Mouse (Mus musculus) erythroblast, adult 5-6 weeks (primary cell): Measurements from ENCODE around the gene Tesc. TPM values are rescaled to one million over a fixed set of nuclear protein-coding genes. Genes with fewer than 3 reads are reported as not detected.

Experiments
- ATAC-seq: replicated peaks from 2 replicates; pipeline ENCODE4 v1.8.0; 2016; ENCODE audit warnings: moderate number of reproducible peaks, mild to moderate bottlenecking, moderate TSS enrichment, inconsistent platforms; ENCODE audit not compliant: poor library complexity, low FRiP score, severe bottlenecking
- total RNA-seq, 2 experiments: library from RNA; stranded (forward) in 1 of 2; stranded (reverse) in 1 of 2; fragments of 150-400 nt in 1 of 2; fragments of 200-764, 138-1000 nt in 1 of 2; gene quantifications; 2 replicates each; pipeline versions ENCODE4 v1.2.3 to v1.2.4; 2015 to 2017; ENCODE audit warnings: low replicate concordance in 2 of 2

The Tesc gene
- total RNA-seq, 2 experiments from 2014 or later, result 2.6 TPM; not detected in 1

- ATAC-seq, result no peak
Measured at GRCm38 (mm10) chr5:118065516-118066255, 38.1 kb downstream of the Tesc start.

- no peak for ATAC-seq
Measured at GRCm38 (mm10) chr5:118066828-118067227, 39.3 kb downstream of the Tesc start.

DNA sequence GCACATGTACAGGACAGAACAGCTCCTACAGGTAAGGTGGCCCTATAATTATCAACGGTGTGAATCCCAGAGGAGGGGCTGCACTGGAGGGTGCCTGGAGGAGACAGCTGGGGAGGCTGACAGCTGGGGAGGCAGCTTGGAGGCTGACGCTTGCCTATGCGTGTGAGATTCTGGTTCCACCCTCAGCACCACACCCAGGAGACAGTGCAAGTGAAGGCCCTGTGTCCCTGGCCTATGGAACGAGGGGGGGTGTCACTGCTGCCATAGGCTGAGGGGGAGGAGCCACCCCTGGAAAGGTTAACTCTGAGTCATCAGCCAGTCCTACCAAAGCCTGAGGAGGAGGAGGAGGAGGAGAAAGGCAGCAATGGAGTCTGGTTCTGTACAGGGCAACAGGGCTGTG is 40.0 kb downstream of the Tesc start:
- ATAC-seq, result no peak

- ATAC-seq, result no peak
Measured at GRCm38 (mm10) chr5:118067984-118068494, 40.5 kb downstream of the Tesc start.

DNA sequence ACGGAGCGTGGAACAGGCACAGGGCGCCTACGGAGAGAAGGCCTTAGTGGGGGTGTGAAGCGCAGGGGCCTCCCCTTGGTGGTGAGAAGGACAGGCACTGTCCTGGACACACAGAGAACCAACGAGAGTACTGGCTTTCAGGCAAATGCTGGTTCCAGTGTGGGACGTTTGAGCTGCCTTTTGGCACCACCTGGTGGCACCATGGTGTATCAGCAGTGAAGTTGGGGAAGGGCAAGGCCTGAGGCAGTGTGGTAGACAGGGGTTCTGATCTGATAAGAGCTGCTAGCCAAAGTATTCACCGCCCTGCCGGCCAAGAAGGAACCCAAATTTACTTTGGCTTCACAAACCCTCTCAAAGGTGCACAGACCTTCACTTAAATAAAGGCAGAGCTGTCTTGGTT is 41.8 kb downstream of the Tesc start:
- peak; percentile 49; the same call in 1 of the 2 replicates for ATAC-seq

GRCm38 (mm10) chr5:118071766-118072165 is 44.2 kb downstream of the Tesc start:
- no peak for ATAC-seq

DNA sequence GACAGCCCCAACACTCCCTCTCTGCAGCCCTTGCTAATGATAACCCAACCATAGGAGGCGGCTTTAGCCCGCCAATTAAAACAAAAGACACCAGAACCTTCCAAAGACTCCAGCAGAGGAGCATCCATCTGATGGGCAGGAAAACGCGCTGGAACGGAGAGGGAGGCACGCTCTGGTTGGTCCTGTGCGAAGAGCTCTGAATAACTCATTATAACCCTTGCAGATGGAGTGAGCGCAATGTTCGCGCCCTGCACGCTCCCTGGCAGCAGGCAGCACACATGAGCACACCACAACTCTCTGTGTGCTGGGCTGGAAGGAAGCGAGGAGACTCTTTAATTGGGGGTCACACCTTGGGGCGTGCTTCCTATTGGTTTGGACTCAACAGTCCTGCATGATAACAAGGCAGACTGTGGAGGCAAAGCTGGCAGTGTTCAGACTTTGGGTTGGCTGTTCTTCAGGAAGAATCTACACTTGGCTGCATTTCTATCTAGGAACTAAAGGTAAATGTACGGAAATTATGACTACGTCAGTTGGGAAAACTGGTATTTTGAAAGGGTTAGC is 45.8 kb downstream of the Tesc start:
- ATAC-seq, result no peak

DNA sequence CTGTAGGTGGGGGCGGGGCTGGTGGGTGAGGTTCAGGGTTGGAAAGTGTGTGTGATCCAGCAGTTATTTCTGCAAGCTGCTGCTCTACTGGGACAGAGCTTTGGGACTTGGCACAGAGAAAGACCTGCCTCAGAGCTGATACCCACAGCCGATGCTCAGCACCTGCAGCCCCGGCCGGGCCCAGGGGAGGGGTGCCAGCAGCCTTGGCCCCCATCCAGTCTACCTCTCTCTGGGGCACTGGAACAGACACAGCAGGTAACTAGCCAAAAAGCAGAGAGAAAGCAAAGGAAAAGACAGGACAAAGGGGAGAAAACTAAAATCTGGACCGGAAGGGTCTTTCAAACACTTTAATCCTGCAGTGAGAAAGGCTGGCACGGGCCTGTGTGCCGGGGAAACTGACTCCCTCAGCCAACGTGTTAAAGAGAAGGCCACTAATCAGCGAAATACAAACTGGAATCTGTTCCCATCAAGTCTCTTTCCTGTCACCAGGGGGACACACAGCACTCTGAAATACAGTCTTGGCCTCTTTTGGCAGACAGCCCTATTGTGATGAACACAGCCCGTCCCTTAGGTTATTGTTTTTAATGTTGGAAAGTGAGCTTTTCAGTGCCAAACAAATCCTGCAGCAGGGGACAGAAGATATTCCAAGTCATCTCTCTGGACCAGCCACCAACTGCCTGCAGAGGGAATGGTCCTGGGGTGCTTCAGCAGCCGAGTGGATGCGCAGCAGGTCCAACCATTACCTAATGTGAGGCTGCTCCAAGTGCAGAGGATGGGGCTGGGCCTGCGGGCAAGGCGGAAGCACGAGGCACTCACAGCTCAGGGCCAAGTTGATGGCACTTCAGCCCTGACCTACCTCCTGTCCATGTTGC is 49.4 kb downstream of the Tesc start:
- ATAC-seq, result no peak

DNA sequence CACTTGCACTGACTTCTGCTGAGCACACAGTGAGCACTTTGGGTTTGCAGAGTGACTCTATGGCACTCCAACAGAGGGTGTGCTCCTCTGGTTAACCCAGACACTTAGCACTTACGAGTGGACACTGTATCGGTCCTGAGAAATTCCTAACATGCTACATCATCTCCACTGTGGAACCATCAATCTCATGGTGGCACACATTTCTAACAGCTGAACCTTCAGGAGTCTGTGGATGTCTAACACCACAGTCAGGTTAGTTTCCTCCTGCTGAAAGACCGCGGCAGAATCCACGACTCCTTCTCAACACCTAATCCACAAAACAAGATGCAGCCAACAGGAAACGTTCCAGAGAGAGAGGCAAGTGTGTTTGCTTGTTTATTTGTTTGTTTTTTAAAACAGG is 51.0 kb downstream of the Tesc start:
- no peak for ATAC-seq

GRCm38 (mm10) chr5:118079354-118079753 is 51.8 kb downstream of the Tesc start:
- no peak for ATAC-seq

DNA sequence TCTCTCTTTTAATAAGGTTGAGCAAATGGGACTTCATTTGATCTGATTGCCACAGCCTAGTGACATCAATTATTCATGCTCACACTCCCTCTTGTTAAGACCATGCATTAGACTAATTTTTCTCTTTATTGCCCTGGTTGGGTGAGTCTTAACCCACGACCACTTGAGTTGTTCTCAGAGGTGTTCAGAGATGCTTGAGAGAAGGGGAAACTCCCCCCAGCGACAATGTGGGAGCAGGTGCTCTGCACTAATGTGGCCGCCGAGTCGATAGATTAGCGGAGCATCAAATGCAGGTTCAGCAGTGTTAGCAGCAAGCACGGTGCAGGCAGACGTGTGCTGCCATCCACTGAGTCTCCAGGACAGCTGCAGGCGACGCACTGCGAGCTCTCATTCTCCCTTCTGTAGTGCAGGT is 52.3 kb downstream of the Tesc start:
- no peak for ATAC-seq

GRCm38 (mm10) chr5:118081374-118081949 is 53.9 kb downstream of the Tesc start:
- no peak for ATAC-seq

- no peak for ATAC-seq
Measured at GRCm38 (mm10) chr5:118081996-118082395, 54.5 kb downstream of the Tesc start.

GRCm38 (mm10) chr5:118083060-118083638 is 55.6 kb downstream of the Tesc start:
- no peak for ATAC-seq

GRCm38 (mm10) chr5:118084171-118084727 is 56.7 kb downstream of the Tesc start:
- no peak for ATAC-seq

DNA sequence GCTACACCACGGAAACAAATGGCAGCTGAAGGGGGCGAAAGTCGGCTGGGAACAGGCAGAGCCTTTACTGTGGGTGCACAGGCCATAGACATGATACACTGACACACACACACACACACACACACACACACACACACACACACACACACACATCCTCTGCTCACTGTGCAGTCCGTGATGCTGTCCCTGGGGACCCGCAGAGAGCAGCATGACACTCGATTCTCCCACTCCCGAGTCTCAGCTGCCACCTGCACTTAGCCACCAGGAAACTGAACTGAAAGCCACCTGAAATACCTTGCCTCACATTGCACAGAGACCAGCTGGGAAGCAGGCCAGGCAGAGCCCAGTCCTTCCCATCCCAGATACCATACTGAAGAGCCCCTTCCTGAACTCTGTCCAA is 57.8 kb downstream of the Tesc start:
- no peak for ATAC-seq

DNA sequence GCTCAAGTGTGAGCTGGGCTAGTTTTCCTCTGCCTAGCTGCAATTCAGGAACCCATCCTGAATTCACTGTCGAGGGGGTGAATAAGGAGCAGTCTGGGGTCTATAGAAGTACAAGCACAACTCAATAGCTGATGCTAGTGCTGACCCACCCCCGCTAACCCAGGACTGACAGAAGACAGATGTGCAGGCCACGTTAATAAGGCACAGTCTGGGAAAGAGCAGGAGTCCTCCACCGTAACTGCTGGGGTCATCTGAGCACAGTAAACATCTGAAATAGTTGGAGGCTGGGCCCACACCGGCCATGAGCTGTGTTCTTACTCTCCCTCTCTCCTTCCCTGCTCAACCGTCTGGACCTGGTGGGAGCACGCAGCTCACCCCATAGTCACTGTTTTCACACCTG is 59.4 kb downstream of the Tesc start:
- ATAC-seq, result no peak

- ATAC-seq, result no peak
Measured at GRCm38 (mm10) chr5:118089102-118089501, 61.6 kb downstream of the Tesc start.

- no peak for ATAC-seq
Measured at GRCm38 (mm10) chr5:118090101-118090500, 62.6 kb downstream of the Tesc start.
